Mouse (Mus musculus) kidney, adult 2 months (tissue): ENCODE measurements around the gene Jazf1. TPM values are rescaled to one million over a fixed set of nuclear protein-coding genes. Genes with fewer than 3 reads are reported as not detected.

Experiments used
- DNase-seq: peaks from one replicate; pipeline ENCODE4 v3.0.0; 2021
- H3K27ac ChIP-seq: fragments of 200-500 bp; 2 replicates; pipeline ENCODE4 v1.5.1; 2012; ENCODE audit warnings: low read depth, low read length, control low read depth, inconsistent platforms; ENCODE audit not compliant: insufficient read depth
- H3K27me3 ChIP-seq: fragments of 200-500 bp; replicated peaks from 2 replicates; pipeline ENCODE4 v1.6.1; 2012; ENCODE audit warnings: mild to moderate bottlenecking, moderate library complexity, low read length, inconsistent platforms; ENCODE audit not compliant: control insufficient read depth, insufficient read depth
- H3K36me3 ChIP-seq: fragments of 200-500 bp; 2 replicates; pipeline ENCODE4 v1.6.1; 2012; ENCODE audit warnings: mild to moderate bottlenecking, moderate library complexity, low read length, inconsistent platforms; ENCODE audit not compliant: control insufficient read depth, insufficient read depth
- H3K4me1 ChIP-seq: fragments of 200-500 bp; 2 replicates; pipeline ENCODE4 v1.6.1; 2011; ENCODE audit warnings: low read length; ENCODE audit not compliant: control insufficient read depth, insufficient read depth
- H3K4me3 ChIP-seq: fragments of 200-500 bp; 2 replicates; pipeline ENCODE4 v1.5.1; 2011; ENCODE audit warnings: mild to moderate bottlenecking, low read depth, low read length, control low read depth; ENCODE audit not compliant: insufficient read depth
- CTCF ChIP-seq: fragments of 200-500 bp; conservative IDR thresholded peaks from 2 replicates; pipeline ENCODE4 v1.5.1; 2011; ENCODE audit warnings: low read depth, mild to moderate bottlenecking, control low read depth, low read length, moderate library complexity, mixed read lengths; ENCODE audit not compliant: insufficient read depth, insufficient read length
- POLR2A ChIP-seq: fragments of 200-500 bp; IDR thresholded peaks from one replicate; pipeline ENCODE4 v1.6.1; 2011; ENCODE audit warnings: low read depth, low read length, control low read depth
- WGBS: fragments of 180-500 bp; shearing (Covaris S2); methylation state at CpG from one replicate; pipeline ENCODE4 v1.1.7; 2018; 5-methylcytosine and 5-hydroxymethylcytosine counted together
- polyA plus RNA-seq: library from polyadenylated mRNA; depleted of rRNA; stranded (reverse); fragments of >200 nt; gene quantifications from 2 replicates; pipeline ENCODE4 v1.2.3, GENCODE M21; 2012

The Jazf1 gene
- polyA plus RNA-seq, 1 experiment: 0.84 TPM

GRCm38 (mm10) chr6:52775956-52776355, 292.5 kb downstream of the Jazf1 start:
- H3K27ac ChIP-seq: no peak overlapping the region
- H3K4me1 ChIP-seq: no peaks in the 10 kb centered on the region
- no peak for DNase-seq
- TF ChIP-seq CTCF (no peak), POLR2A (no peak)
- no peak overlapping the region for H3K4me3 ChIP-seq
- no peaks in the 10 kb centered on the region for H3K27me3 ChIP-seq
- WGBS: 83% methylated on average over 8 of the region's 8 CpGs
- H3K36me3 ChIP-seq: no peaks in the 10 kb centered on the region

GRCm38 (mm10) chr6:52775350-52775749, 293.1 kb downstream of the Jazf1 start:
- no peak for TF ChIP-seq CTCF
- DNase-seq: no peak
- Histone ChIP-seq H3K4me3 (no peak overlapping the region), H3K27me3 (no peaks in the 10 kb centered on the region), H3K36me3 (no peaks in the 10 kb centered on the region), H3K27ac (no peak overlapping the region), H3K4me1 (no peaks in the 10 kb centered on the region)
- 71% methylated on average over 3 of the region's 3 CpGs for WGBS

- peaks cover 3% of the 10 kb centered on the region for H3K36me3 ChIP-seq
- WGBS: 72% methylated on average over 5 of the region's 5 CpGs
- H3K27me3 ChIP-seq: no peaks in the 10 kb centered on the region
- H3K27ac ChIP-seq: no peak overlapping the region
- H3K4me3 ChIP-seq: no peak overlapping the region
- TF ChIP-seq CTCF (no peak), POLR2A (no peak)
- H3K4me1 ChIP-seq: no peaks in the 10 kb centered on the region
- DNase-seq: no peak
These were observed 295.3 kb downstream of the Jazf1 start for GRCm38 (mm10) chr6:52773132-52773531.

- H3K4me1 ChIP-seq: no peaks in the 10 kb centered on the region
- peaks cover 5% of the 10 kb centered on the region for H3K36me3 ChIP-seq
- no peak overlapping the region for H3K27ac ChIP-seq
- H3K4me3 ChIP-seq: no peak overlapping the region
- DNase-seq: no peak
- TF ChIP-seq POLR2A: no peak
- TF ChIP-seq CTCF: no peak
- 89% methylated on average over 1 of the region's 1 CpGs for WGBS
- no peaks in the 10 kb centered on the region for H3K27me3 ChIP-seq
These were observed 297.6 kb downstream of the Jazf1 start for GRCm38 (mm10) chr6:52770789-52771188.

- Histone ChIP-seq H3K27me3 (no peaks in the 10 kb centered on the region), H3K27ac (no peak overlapping the region), H3K4me3 (no peak overlapping the region), H3K36me3 (peaks cover 6% of the 10 kb centered on the region), H3K4me1 (no peaks in the 10 kb centered on the region)
- DNase-seq: no peak
- TF ChIP-seq POLR2A: no peak
- no peak for TF ChIP-seq CTCF
- 51% methylated on average over 7 of the region's 7 CpGs for WGBS
These were observed 303.2 kb downstream of the Jazf1 start for GRCm38 (mm10) chr6:52765206-52765605.

- TF ChIP-seq POLR2A: no peak
- TF ChIP-seq CTCF: no peak
- WGBS: 92% methylated on average over 5 of the region's 5 CpGs
- no peaks in the 10 kb centered on the region for H3K27me3 ChIP-seq
These were observed 315.6 kb downstream of the Jazf1 start for GRCm38 (mm10) chr6:52752832-52753231.

GRCm38 (mm10) chr6:52734630-52735029, 333.8 kb downstream of the Jazf1 start:
- TF ChIP-seq CTCF: no peak
- TF ChIP-seq POLR2A: no peak
- H3K27me3 ChIP-seq: no peaks in the 10 kb centered on the region
- no peaks in the 10 kb centered on the region for H3K4me1 ChIP-seq
- no peak for DNase-seq
- H3K27ac ChIP-seq: no peak overlapping the region
- H3K36me3 ChIP-seq: peaks cover 14% of the 10 kb centered on the region
- no peak overlapping the region for H3K4me3 ChIP-seq
- WGBS: 98% methylated on average over 2 of the region's 2 CpGs

More at GRCm38 (mm10) chr6:52752832-52753231, 315.6 kb downstream of the Jazf1 start:
- Histone ChIP-seq H3K4me3 (no peak overlapping the region), H3K27ac (no peak overlapping the region), H3K36me3 (peaks cover 19% of the 10 kb centered on the region), H3K4me1 (no peaks in the 10 kb centered on the region)
- no peak for DNase-seq

- no peaks in the 10 kb centered on the region for H3K4me1 ChIP-seq
- no peak overlapping the region for H3K4me3 ChIP-seq
- H3K27ac ChIP-seq: no peak overlapping the region
- no peaks in the 10 kb centered on the region for H3K27me3 ChIP-seq
- 70% methylated on average over 4 of the region's 4 CpGs for WGBS
- TF ChIP-seq CTCF (no peak), POLR2A (no peak)
- no peak for DNase-seq
- H3K36me3 ChIP-seq: peaks cover 3% of the 10 kb centered on the region; the same call in 1 of the 2 replicates
These were observed 338.1 kb downstream of the Jazf1 start for GRCm38 (mm10) chr6:52730338-52730737.
